Mouse (Mus musculus): ENCODE results near the gene Cadm1.

GRCm38 (mm10) chr9:47727611-47728010 lies 197.6 kb downstream of the Cadm1 start:
- TF ChIP-seq CTCF (IDR thresholded peaks at IDR 0.05; ENCODE audit: low read depth) (no peak), EP300 (IDR thresholded peaks at IDR 0.05; ENCODE audit: low read depth) (no peak)
